Mouse (Mus musculus) E14TG2a.4 (cell line): Measurements from ENCODE around the gene Tmem204.

ENCODE experiments used
- CTCF ChIP-seq: conservative IDR thresholded peaks from 2 replicates; pipeline ENCODE4 v1.5.1; 2014; ENCODE audit warnings: low read length
- POU5F1 ChIP-seq: IDR thresholded peaks from 2 replicates; pipeline ENCODE4 v1.6.1; 2014; ENCODE audit warnings: low read length, borderline replicate concordance

- TF ChIP-seq CTCF (no peak), POU5F1 (no peak)
Observed at GRCm38 (mm10) chr17:25066595-25066994, 16.8 kb downstream of the Tmem204 start.
